Mouse (Mus musculus) myocyte (in vitro differentiated cells): ENCODE measurements around the gene Ikzf1.

Source experiments
- E2F4 ChIP-seq: IDR thresholded peaks from one replicate; pipeline ENCODE4 v1.6.1; 2011; ENCODE audit warnings: mild to moderate bottlenecking, control low read depth, moderate library complexity; ENCODE audit not compliant: insufficient read depth
- MAX ChIP-seq: IDR thresholded peaks from one replicate; pipeline ENCODE4 v1.6.1; 2011; ENCODE audit warnings: low read depth, mild to moderate bottlenecking, control low read depth
- POLR2A ChIP-seq: IDR thresholded peaks from one replicate; pipeline ENCODE4 v1.6.1; 2011; ENCODE audit warnings: low read depth, mild to moderate bottlenecking, control low read depth, moderate library complexity; ENCODE audit not compliant: insufficient read length
- TCF12 ChIP-seq: IDR thresholded peaks from one replicate; pipeline ENCODE4 v1.6.1; 2011; ENCODE audit warnings: mild to moderate bottlenecking, control low read depth; ENCODE audit not compliant: poor library complexity, insufficient read depth, severe bottlenecking
- TCF3 ChIP-seq: IDR thresholded peaks from one replicate; pipeline ENCODE4 v1.6.1; 2011; ENCODE audit warnings: low read depth, control low read depth; ENCODE audit not compliant: insufficient read length

GRCm38 (mm10) chr11:11696814-11697213, 12.0 kb downstream of the Ikzf1 start:
- TF ChIP-seq E2F4, result no peak
- TF ChIP-seq TCF12, result no peak
- no peak for TF ChIP-seq POLR2A
- TF ChIP-seq MAX, result no peak
- no peak for TF ChIP-seq TCF3
